Mouse (Mus musculus): ENCODE results near the gene Vti1b.

DNA sequence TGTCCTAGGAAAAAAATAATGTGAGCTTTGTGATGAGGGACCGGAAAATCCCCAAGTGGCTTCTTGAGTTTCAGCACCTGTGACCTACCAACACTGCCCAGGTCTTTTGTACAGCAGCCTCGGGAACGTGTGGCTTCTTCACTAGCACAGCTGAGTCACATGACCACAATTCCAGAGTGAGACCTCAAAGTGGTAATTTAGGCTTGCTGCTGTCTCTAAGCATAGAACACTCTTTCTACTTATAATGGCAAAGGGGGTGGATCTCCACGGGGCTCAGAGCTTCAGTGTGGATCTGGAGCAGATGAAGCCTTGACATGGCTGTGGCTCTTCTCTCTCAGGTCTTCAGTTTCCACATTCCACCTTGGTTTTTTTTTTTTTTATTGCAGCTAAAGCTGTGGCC, 37.4 kb downstream of the Vti1b start:
- no peak for TF ChIP-seq CTCF (IDR thresholded peaks at IDR 0.05; ENCODE audit: borderline replicate concordance, insufficient read depth, low read length)
- TF ChIP-seq POLR2A (IDR thresholded peaks at IDR 0.05; ENCODE audit: low read depth, low read length), result no peak
